Mouse (Mus musculus): ENCODE data around the gene Abhd18. TPM values are rescaled to one million over a fixed set of nuclear protein-coding genes. Genes with fewer than 3 reads are reported as not detected.
"Not testable (repeated sequence)": the region's sequence is repeated elsewhere in the genome, so short reads cannot be mapped to it uniquely, and the experiment has no call there.

Gene Abhd18
- polyA plus RNA-seq, 1 experiment from 2014 or later, result 8.6 TPM

- not testable (repeated sequence) for H3K4me1 ChIP-seq
- whole genome bisulfite sequencing, result 92% methylated on average over 3 of the region's 3 CpGs
Measured at GRCm38 (mm10) chr3:40853123-40853738, 6.5 kb downstream of the Abhd18 start.

DNA sequence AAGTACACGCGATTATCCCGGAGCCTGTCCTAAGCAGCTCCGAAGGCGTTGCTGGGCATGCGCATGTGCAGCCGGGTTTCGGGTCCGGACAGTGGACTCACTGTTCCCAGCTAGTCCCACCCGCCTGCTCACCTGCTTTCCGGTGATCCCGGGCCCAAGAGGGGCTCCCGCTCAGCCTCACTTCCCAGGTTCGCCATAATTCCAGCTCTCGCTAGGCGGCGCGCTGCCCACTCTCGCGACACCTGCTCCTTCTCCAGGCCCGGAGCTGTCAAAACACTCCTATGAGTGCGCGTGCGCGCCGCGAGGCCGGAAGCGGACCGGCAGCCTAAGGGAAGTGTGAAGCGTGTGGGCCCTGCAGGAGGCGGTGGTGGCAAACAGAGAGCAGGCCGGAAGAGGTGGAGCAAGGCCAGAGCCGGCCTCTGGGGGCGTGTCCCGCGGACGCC, 47.1 kb downstream of the Abhd18 start:
- not testable (repeated sequence) for H3K9me3 ChIP-seq; H3K36me3 ChIP-seq (replicated peaks); H3K27me3 ChIP-seq; H3K4me1 ChIP-seq
- Histone ChIP-seq H3K9ac (peak overlapping the region; percentile 48), H3K4me2 (peak overlapping the region; percentile 67), H3K27ac (peak overlapping the region; percentile 78; the same call in 1 of the 2 replicates), H3K4me3 (replicated peaks) (peak overlapping the region; percentile 49)
- WGBS, result under 1% methylated on average over 36 of the region's 38 CpGs
- peak; percentile 99 for ATAC-seq (ENCODE audit: low FRiP score)

More at GRCm38 (mm10) chr3:40853123-40853738, 6.5 kb downstream of the Abhd18 start:
- not testable (repeated sequence) for H3K4me2 ChIP-seq; H3K27ac ChIP-seq; H3K4me3 ChIP-seq (replicated peaks); H3K27me3 ChIP-seq; H3K9ac ChIP-seq; H3K9me3 ChIP-seq; H3K36me3 ChIP-seq (replicated peaks); ATAC-seq (ENCODE audit: low FRiP score)

DNA sequence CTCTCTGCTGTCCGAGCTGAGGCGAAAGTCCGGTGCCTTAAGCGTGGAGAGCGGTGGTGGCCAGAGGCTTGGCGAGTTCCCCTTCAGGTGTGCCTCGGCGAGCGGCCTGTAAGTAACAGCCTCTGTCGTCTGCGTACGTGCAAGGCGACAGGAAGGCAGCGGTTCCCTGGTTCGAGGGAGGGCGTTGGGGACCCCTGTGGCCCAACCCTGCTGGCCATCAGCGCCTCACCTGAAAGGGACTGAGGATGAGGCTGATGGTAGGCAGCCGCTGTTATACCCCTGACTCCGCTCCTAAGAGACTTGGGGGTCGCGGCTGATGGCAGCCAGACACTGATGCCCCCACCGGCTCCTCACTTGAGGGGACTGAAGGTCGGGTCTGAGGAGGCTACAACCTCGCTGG, 47.6 kb downstream of the Abhd18 start:
- H3K27ac ChIP-seq, result not testable (repeated sequence)

GRCm38 (mm10) chr3:40902443-40902842, 55.7 kb downstream of the Abhd18 start, which contains the start of gene 1700034I23Rik:
Gene 1700034I23Rik, minus strand, starts transcription at chr3:40902543.
- H3K9me3 ChIP-seq; H3K4me3 ChIP-seq (replicated peaks); H3K4me1 ChIP-seq; H3K4me2 ChIP-seq; H3K9ac ChIP-seq; H3K27me3 ChIP-seq; H3K36me3 ChIP-seq (replicated peaks); H3K27ac ChIP-seq; ATAC-seq (ENCODE audit: low FRiP score): not testable (repeated sequence)
- WGBS, result 97% methylated on average over 7 of the region's 10 CpGs

More for the DNA sequence above, 47.6 kb downstream of the Abhd18 start:
- peak overlapping the region; percentile 49 for H3K4me3 ChIP-seq (replicated peaks)
- H3K4me2 ChIP-seq, result peak overlapping the region; percentile 67
- H3K27me3 ChIP-seq; H3K4me1 ChIP-seq; ATAC-seq (ENCODE audit: low FRiP score); H3K9me3 ChIP-seq; H3K36me3 ChIP-seq (replicated peaks): not testable (repeated sequence)
- under 1% methylated on average over 22 of the region's 24 CpGs for WGBS
- peak overlapping the region; percentile 56 for H3K9ac ChIP-seq

DNA sequence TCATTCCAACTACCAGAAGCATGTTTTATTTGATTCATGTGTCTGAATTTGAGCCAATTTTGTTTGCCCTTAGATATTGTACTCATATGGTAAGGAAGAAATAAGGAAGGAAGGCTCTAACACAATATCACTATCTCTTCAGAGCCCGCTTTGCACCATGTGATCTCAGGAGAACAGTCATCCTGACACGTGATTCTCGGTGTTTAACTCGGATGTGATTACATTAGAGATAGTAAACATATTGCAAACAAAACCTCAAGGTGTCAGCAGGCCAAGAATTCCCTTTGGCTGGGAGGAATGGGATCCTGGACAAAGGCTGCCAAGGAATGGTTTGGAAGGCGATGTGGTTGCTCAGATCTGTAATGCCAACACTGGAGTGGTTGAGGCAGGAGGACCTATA, 91.4 kb downstream of the Abhd18 start:
- WGBS, result 88% methylated on average over 5 of the region's 5 CpGs
- ATAC-seq (ENCODE audit: low FRiP score), result no peak
- no peak overlapping the region for H3K4me2 ChIP-seq
- peaks cover 10% of the 10 kb centered on the region for H3K36me3 ChIP-seq (replicated peaks)
- H3K4me3 ChIP-seq (replicated peaks), result no peak overlapping the region
- no peaks in the 10 kb centered on the region for H3K9me3 ChIP-seq
- no peaks in the 10 kb centered on the region for H3K4me1 ChIP-seq
- no peaks in the 10 kb centered on the region for H3K27me3 ChIP-seq
- no peak overlapping the region for H3K9ac ChIP-seq
- H3K27ac ChIP-seq, result no peak overlapping the region

DNA sequence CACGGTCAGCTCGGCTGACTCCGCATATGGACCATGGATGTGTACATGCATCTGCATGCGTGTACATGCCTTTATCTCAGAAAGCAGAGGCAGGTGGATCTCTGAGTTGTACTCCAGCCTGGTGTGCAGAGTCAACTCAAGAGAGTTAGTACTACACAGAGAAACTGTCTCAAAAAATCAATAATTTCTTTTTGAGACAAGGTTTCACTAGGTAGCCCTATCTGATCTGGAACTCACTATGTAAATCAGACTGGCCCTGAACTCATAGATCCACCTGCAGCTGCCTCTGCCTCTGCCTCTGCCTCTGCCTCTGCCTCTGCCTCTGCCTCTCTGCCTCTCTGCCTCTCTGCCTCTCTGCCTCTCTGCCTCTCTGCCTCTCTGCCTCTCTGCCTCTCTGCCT, 91.8 kb downstream of the Abhd18 start:
- H3K27ac ChIP-seq, result no peak overlapping the region
- H3K4me1 ChIP-seq, result no peaks in the 10 kb centered on the region
- ATAC-seq (ENCODE audit: low FRiP score), result no peak
- WGBS, result 95% methylated on average over 4 of the region's 4 CpGs
- peaks cover 6% of the 10 kb centered on the region for H3K36me3 ChIP-seq (replicated peaks)
- H3K4me3 ChIP-seq (replicated peaks), result no peak overlapping the region
- H3K9ac ChIP-seq, result no peak overlapping the region
- no peaks in the 10 kb centered on the region for H3K27me3 ChIP-seq
- H3K4me2 ChIP-seq, result no peak overlapping the region
- H3K9me3 ChIP-seq, result no peaks in the 10 kb centered on the region

- Histone ChIP-seq H3K27me3 (no peaks in the 10 kb centered on the region), H3K9me3 (no peaks in the 10 kb centered on the region), H3K9ac (no peak overlapping the region), H3K4me2 (no peak overlapping the region), H3K27ac (no peak overlapping the region), H3K4me1 (no peaks in the 10 kb centered on the region), H3K4me3 (replicated peaks) (no peak overlapping the region), H3K36me3 (replicated peaks) (peaks cover 2% of the 10 kb centered on the region)
- no peak for ATAC-seq (ENCODE audit: low FRiP score)
Measured at GRCm38 (mm10) chr3:40939019-40939418, 92.2 kb downstream of the Abhd18 start.

- Histone ChIP-seq H3K27me3 (peaks cover 31% of the 10 kb centered on the region), H3K9ac (peak within 1 kb of the TSS; percentile 82), H3K4me1 (peaks cover 13% of the 10 kb centered on the region; the same call in 1 of the 2 replicates), H3K4me3 (replicated peaks) (peak within 1 kb of the TSS; percentile 84), H3K4me2 (peak within 1 kb of the TSS; percentile 99), H3K36me3 (replicated peaks) (no peaks in the 10 kb centered on the region), H3K9me3 (no peaks in the 10 kb centered on the region), H3K27ac (peak within 1 kb of the TSS; percentile 82)
- ATAC-seq (ENCODE audit: low FRiP score), result peak; percentile 96
- WGBS, result under 1% methylated on average over 60 of the region's 66 CpGs
Measured at GRCm38 (mm10) chr3:40949170-40949902, 102.6 kb downstream of the Abhd18 start, which contains the start of gene Larp1b. Gene Larp1b, plus strand, starts transcription at chr3:40949828.

- Histone ChIP-seq H3K4me2 (peak overlapping the region; percentile 99), H3K4me3 (replicated peaks) (peak overlapping the region; percentile 84), H3K9me3 (no peaks in the 10 kb centered on the region), H3K27me3 (peaks cover 31% of the 10 kb centered on the region), H3K4me1 (peaks cover 13% of the 10 kb centered on the region; the same call in 1 of the 2 replicates), H3K36me3 (replicated peaks) (no peaks in the 10 kb centered on the region), H3K27ac (peak overlapping the region; percentile 82), H3K9ac (peak overlapping the region; percentile 82)
- WGBS, result under 1% methylated on average over 56 of the region's 118 CpGs
- ATAC-seq (ENCODE audit: low FRiP score), result peak; percentile 60
Measured at GRCm38 (mm10) chr3:40949903-40950600, 103.3 kb downstream of the Abhd18 start.

GRCm38 (mm10) chr3:40950601-40951201, 103.9 kb downstream of the Abhd18 start:
- Histone ChIP-seq H3K4me1 (peaks cover 13% of the 10 kb centered on the region; the same call in 1 of the 2 replicates), H3K36me3 (replicated peaks) (no peaks in the 10 kb centered on the region), H3K9me3 (no peaks in the 10 kb centered on the region), H3K27ac (no peak overlapping the region; the same call in 1 of the 2 replicates), H3K4me3 (replicated peaks) (peak overlapping the region; percentile 84), H3K9ac (peak overlapping the region; percentile 82), H3K27me3 (peaks cover 28% of the 10 kb centered on the region), H3K4me2 (peak overlapping the region; percentile 99)
- no peak for ATAC-seq (ENCODE audit: low FRiP score)
- under 1% methylated on average over 43 of the region's 43 CpGs for WGBS

GRCm38 (mm10) chr3:40951365-40951764, 104.6 kb downstream of the Abhd18 start:
- no peaks in the 10 kb centered on the region for H3K36me3 ChIP-seq (replicated peaks)
- 14% methylated on average over 7 of the region's 7 CpGs for WGBS
- ATAC-seq (ENCODE audit: low FRiP score), result no peak
- peak overlapping the region; percentile 84 for H3K4me3 ChIP-seq (replicated peaks)
- peaks cover 28% of the 10 kb centered on the region for H3K27me3 ChIP-seq
- no peak overlapping the region for H3K9ac ChIP-seq
- H3K4me1 ChIP-seq, result peaks cover 13% of the 10 kb centered on the region; the same call in 1 of the 2 replicates
- H3K4me2 ChIP-seq, result peak overlapping the region; percentile 99
- no peak overlapping the region for H3K27ac ChIP-seq
- H3K9me3 ChIP-seq, result no peaks in the 10 kb centered on the region

GRCm38 (mm10) chr3:40952606-40953005, 105.8 kb downstream of the Abhd18 start:
- H3K9me3 ChIP-seq, result no peaks in the 10 kb centered on the region
- H3K4me1 ChIP-seq, result peaks cover 13% of the 10 kb centered on the region; the same call in 1 of the 2 replicates
- peaks cover 28% of the 10 kb centered on the region for H3K27me3 ChIP-seq
- H3K9ac ChIP-seq, result no peak overlapping the region
- no peak overlapping the region for H3K4me3 ChIP-seq (replicated peaks)
- no peaks in the 10 kb centered on the region for H3K36me3 ChIP-seq (replicated peaks)
- ATAC-seq (ENCODE audit: low FRiP score), result no peak
- no peak overlapping the region for H3K4me2 ChIP-seq
- H3K27ac ChIP-seq, result no peak overlapping the region
